Mouse (Mus musculus) forebrain, embryonic 16.5 days (tissue): ENCODE data around the gene Gm16253. TPM values are rescaled to one million over a fixed set of nuclear protein-coding genes. Genes with fewer than 3 reads are reported as not detected.

Source experiments
- ATAC-seq: fragments of 200-750 bp; cut with Nextera tagmentation; 2 replicates; pipeline ENCODE4 v1.8.0; 2017; ENCODE audit warnings: mild to moderate bottlenecking, moderate library complexity
- H3K27ac ChIP-seq: fragments of 300-500 bp; sonication (generic); 2 replicates; pipeline ENCODE4 v1.5.1; 2014; ENCODE audit warnings: low read length, control low read depth
- H3K27me3 ChIP-seq: fragments of 300-500 bp; sonication (generic); replicated peaks from 2 replicates; pipeline ENCODE4 v1.6.1; 2014; ENCODE audit warnings: low read length; ENCODE audit not compliant: control insufficient read depth, insufficient read depth
- H3K36me3 ChIP-seq: fragments of 300-500 bp; sonication (generic); 2 replicates; pipeline ENCODE4 v1.6.1; 2014; ENCODE audit not compliant: control insufficient read depth, insufficient read depth
- H3K4me1 ChIP-seq: fragments of 300-500 bp; sonication (generic); replicated peaks from 2 replicates; pipeline ENCODE4 v1.6.1; 2014; ENCODE audit warnings: low read length; ENCODE audit not compliant: control insufficient read depth, insufficient read depth
- H3K4me2 ChIP-seq: fragments of 300-500 bp; sonication (generic); 2 replicates; pipeline ENCODE4 v1.6.1; 2014; ENCODE audit warnings: mild to moderate bottlenecking, low read length, control low read depth
- H3K4me3 ChIP-seq: fragments of 300-500 bp; sonication (generic); replicated peaks from 2 replicates; pipeline ENCODE4 v1.5.1; 2014; ENCODE audit warnings: mild to moderate bottlenecking, low read length, control low read depth
- H3K9ac ChIP-seq: fragments of 300-500 bp; sonication (generic); replicated peaks from 2 replicates; pipeline ENCODE4 v1.6.1; 2014; ENCODE audit warnings: low read depth, low read length, control low read depth
- H3K9me3 ChIP-seq: fragments of 300-500 bp; sonication (generic); 2 replicates; pipeline ENCODE4 v1.6.1; 2016; ENCODE audit warnings: low read length; ENCODE audit not compliant: control insufficient read depth
- WGBS: fragments of 180-500 bp; shearing (Covaris S2); extraction: QIAGEN DNeasy Blood & Tissue Kit; methylation state at CpG from one replicate; pipeline ENCODE4 v1.1.7; 2014; 5-methylcytosine and 5-hydroxymethylcytosine counted together
- polyA plus RNA-seq: library from polyadenylated mRNA; unstranded; fragments of >200 nt; fragmentation: Nextera tagmentation; extraction: Ambion mirVana; gene quantifications from 2 replicates; pipeline ENCODE4 v1.2.1, GENCODE M21; 2015

Gene Gm16253
- polyA plus RNA-seq, 1 experiment from 2014 or later: 1.6 TPM

- H3K4me1 ChIP-seq: peaks cover 44% of the 10 kb centered on the region
- ATAC-seq: peak; percentile 88
- WGBS: under 1% methylated on average over 38 of the region's 38 CpGs
Observed at GRCm38 (mm10) chr3:96593790-96594560, 17.2 kb downstream of the Gm16253 start, which contains the start of gene Polr3gl. Gene Polr3gl, minus strand, starts transcription at chr3:96594181.

GRCm38 (mm10) chr3:96594851-96595250 lies 18.1 kb downstream of the Gm16253 start:
- no peak overlapping the region for H3K4me2 ChIP-seq
- H3K36me3 ChIP-seq: no peaks in the 10 kb centered on the region
- ATAC-seq: no peak
- no peaks in the 10 kb centered on the region for H3K9me3 ChIP-seq
- no peaks in the 10 kb centered on the region for H3K27me3 ChIP-seq
- H3K4me1 ChIP-seq: peaks cover 52% of the 10 kb centered on the region
- H3K4me3 ChIP-seq: no peak overlapping the region
- H3K9ac ChIP-seq: no peak overlapping the region
- WGBS: 83% methylated on average over 5 of the region's 5 CpGs
- H3K27ac ChIP-seq: no peak overlapping the region

More at GRCm38 (mm10) chr3:96593790-96594560, 17.2 kb downstream of the Gm16253 start, which contains the start of gene Polr3gl:
- no peaks in the 10 kb centered on the region for H3K27me3 ChIP-seq
- peak within 1 kb of the TSS; percentile 75 for H3K27ac ChIP-seq
- peak within 1 kb of the TSS; percentile 72 for H3K4me2 ChIP-seq
- no peaks in the 10 kb centered on the region for H3K9me3 ChIP-seq
- H3K9ac ChIP-seq: peak within 1 kb of the TSS; percentile 70
- peak within 1 kb of the TSS; percentile 64 for H3K4me3 ChIP-seq
- no peaks in the 10 kb centered on the region for H3K36me3 ChIP-seq

DNA sequence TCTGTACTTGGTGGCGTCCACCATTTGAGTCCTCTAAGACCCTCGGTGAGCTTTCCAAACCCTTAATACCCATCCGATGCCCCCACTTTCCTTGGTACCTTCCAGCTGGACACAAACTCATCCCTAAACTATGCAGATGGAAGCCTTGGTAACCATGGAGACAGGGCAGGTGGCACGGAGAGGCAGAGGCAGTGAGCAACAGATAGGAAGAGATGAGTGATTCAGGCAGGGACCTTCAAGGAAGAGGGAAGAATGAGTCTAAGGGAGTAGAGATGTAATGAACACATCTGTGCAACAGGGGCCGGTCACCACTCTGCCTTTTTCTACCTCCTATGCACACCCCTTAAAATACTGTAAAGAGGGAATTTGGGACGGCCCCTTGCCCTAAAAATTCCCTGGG lies 18.9 kb downstream of the Gm16253 start:
- 23% methylated on average over 6 of the region's 6 CpGs for WGBS
- H3K4me1 ChIP-seq: peaks cover 55% of the 10 kb centered on the region
- no peaks in the 10 kb centered on the region for H3K9me3 ChIP-seq
- H3K4me3 ChIP-seq: peak overlapping the region; percentile 52
- peak overlapping the region; percentile 75 for H3K9ac ChIP-seq
- peak overlapping the region; percentile 52 for H3K27ac ChIP-seq
- no peaks in the 10 kb centered on the region for H3K27me3 ChIP-seq
- H3K4me2 ChIP-seq: peak overlapping the region; percentile 99
- H3K36me3 ChIP-seq: no peaks in the 10 kb centered on the region
- no peak for ATAC-seq

DNA sequence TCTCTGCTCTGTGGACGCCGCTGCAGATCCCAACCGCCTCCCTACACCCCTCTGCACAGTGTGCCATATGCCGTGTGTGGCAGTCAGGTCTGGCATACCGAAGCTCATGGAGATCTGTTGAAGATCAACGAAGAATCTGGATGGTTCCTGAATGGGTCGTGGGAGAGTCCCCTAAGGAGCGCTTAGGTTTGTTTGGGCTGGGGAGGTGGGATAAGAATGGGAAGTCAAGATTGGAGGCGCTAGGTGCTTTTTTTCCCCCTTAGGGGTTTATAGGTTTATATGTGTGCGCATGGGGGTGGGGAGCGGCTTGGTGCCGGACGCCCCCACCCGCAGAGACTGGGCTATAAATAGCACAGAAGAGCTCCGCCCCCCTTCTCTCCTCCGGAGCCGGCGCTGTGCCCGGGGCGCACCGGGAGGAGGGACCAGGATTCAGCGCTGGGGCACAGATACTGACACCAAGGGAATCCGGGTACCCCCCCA lies 19.5 kb downstream of the Gm16253 start, which contains the start of gene Ankrd34a:
Ankrd34a (plus strand) TSS at position 409 of the 480 bp plus-strand sequence.
- Histone ChIP-seq H3K4me1 (peaks cover 55% of the 10 kb centered on the region), H3K4me3 (peak within 1 kb of the TSS; percentile 52), H3K27me3 (no peaks in the 10 kb centered on the region), H3K9ac (peak within 1 kb of the TSS; percentile 75), H3K9me3 (no peaks in the 10 kb centered on the region), H3K4me2 (peak within 1 kb of the TSS; percentile 99), H3K27ac (peak within 1 kb of the TSS; percentile 52), H3K36me3 (no peaks in the 10 kb centered on the region)
- ATAC-seq: no peak
- 1% methylated on average over 19 of the region's 23 CpGs for WGBS

- H3K4me2 ChIP-seq: peak overlapping the region; percentile 99
- H3K27ac ChIP-seq: peak overlapping the region; percentile 52
- WGBS: 2% methylated on average over 9 of the region's 12 CpGs
- H3K9ac ChIP-seq: peak overlapping the region; percentile 75
- ATAC-seq: no peak
- no peaks in the 10 kb centered on the region for H3K36me3 ChIP-seq
- H3K27me3 ChIP-seq: no peaks in the 10 kb centered on the region
- H3K9me3 ChIP-seq: no peaks in the 10 kb centered on the region
- H3K4me3 ChIP-seq: peak overlapping the region; percentile 52
- peaks cover 55% of the 10 kb centered on the region for H3K4me1 ChIP-seq
Observed at GRCm38 (mm10) chr3:96596855-96597254, 20.1 kb downstream of the Gm16253 start.

DNA sequence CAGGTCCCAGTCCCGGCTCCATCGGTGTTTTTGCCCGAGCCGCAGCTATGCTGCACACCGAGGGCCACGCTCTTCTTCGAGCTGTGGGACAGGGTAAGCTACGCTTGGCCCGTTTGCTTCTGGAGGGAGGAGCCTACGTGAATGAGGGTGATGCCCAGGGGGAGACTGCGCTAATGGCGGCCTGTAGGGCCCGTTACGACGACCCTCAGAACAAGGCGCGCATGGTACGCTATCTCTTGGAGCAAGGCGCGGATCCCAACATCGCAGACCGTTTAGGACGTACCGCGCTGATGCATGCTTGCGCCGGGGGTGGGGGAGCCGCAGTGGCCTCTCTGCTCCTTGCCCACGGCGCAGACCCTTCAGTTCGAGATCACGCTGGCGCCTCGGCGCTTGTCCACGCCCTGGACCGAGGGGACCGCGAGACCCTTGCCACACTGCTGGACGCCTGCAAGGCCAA lies 20.7 kb downstream of the Gm16253 start:
- H3K4me2 ChIP-seq: peak overlapping the region; percentile 99
- H3K27ac ChIP-seq: peak overlapping the region; percentile 52
- peak overlapping the region; percentile 75 for H3K9ac ChIP-seq
- ATAC-seq: no peak
- under 1% methylated on average over 40 of the region's 40 CpGs for WGBS
- no peaks in the 10 kb centered on the region for H3K9me3 ChIP-seq
- H3K4me3 ChIP-seq: peak overlapping the region; percentile 52
- peaks cover 59% of the 10 kb centered on the region for H3K4me1 ChIP-seq
- H3K27me3 ChIP-seq: no peaks in the 10 kb centered on the region
- H3K36me3 ChIP-seq: no peaks in the 10 kb centered on the region

- Histone ChIP-seq H3K4me1 (peaks cover 62% of the 10 kb centered on the region), H3K9ac (peak overlapping the region; percentile 75), H3K4me2 (peak overlapping the region; percentile 99), H3K4me3 (peak overlapping the region; percentile 52), H3K27me3 (no peaks in the 10 kb centered on the region), H3K9me3 (no peaks in the 10 kb centered on the region), H3K36me3 (no peaks in the 10 kb centered on the region), H3K27ac (no peak overlapping the region; the same call in 1 of the 2 replicates)
- ATAC-seq: no peak
- 3% methylated on average over 54 of the region's 54 CpGs for WGBS
Observed at GRCm38 (mm10) chr3:96598156-96599068, 21.6 kb downstream of the Gm16253 start.

- Histone ChIP-seq H3K9ac (no peak overlapping the region), H3K9me3 (no peaks in the 10 kb centered on the region), H3K4me1 (peaks cover 68% of the 10 kb centered on the region), H3K27me3 (no peaks in the 10 kb centered on the region), H3K27ac (no peak overlapping the region), H3K4me3 (no peak overlapping the region; the same call in 1 of the 2 replicates), H3K4me2 (peak overlapping the region; percentile 99), H3K36me3 (no peaks in the 10 kb centered on the region)
- no peak for ATAC-seq
- WGBS: 46% methylated on average over 8 of the region's 8 CpGs
Observed at GRCm38 (mm10) chr3:96599069-96599393, 22.2 kb downstream of the Gm16253 start.

GRCm38 (mm10) chr3:96599411-96599810 lies 22.6 kb downstream of the Gm16253 start:
- H3K36me3 ChIP-seq: no peaks in the 10 kb centered on the region
- no peak for ATAC-seq
- no peaks in the 10 kb centered on the region for H3K9me3 ChIP-seq
- H3K9ac ChIP-seq: no peak overlapping the region
- no peak overlapping the region for H3K4me3 ChIP-seq
- H3K27me3 ChIP-seq: no peaks in the 10 kb centered on the region
- 66% methylated on average over 3 of the region's 3 CpGs for WGBS
- H3K27ac ChIP-seq: no peak overlapping the region
- H3K4me1 ChIP-seq: peaks cover 72% of the 10 kb centered on the region
- H3K4me2 ChIP-seq: no peak overlapping the region
